Mouse (Mus musculus) testis, postnatal 10 days (tissue): ENCODE results near the gene Gm14862.
A peak's percentile ranks its signal among the peaks of the same experiment; 100 is the strongest.
"Not testable (repeated sequence)": the region's sequence is repeated elsewhere in the genome, so short reads cannot be mapped to it uniquely, and the experiment has no call there.

Experiments
- DNase-seq: peaks from one replicate; pipeline ENCODE4 v3.0.0; 2021; ENCODE audit warnings: low spot score

Gm14862 gene

DNA sequence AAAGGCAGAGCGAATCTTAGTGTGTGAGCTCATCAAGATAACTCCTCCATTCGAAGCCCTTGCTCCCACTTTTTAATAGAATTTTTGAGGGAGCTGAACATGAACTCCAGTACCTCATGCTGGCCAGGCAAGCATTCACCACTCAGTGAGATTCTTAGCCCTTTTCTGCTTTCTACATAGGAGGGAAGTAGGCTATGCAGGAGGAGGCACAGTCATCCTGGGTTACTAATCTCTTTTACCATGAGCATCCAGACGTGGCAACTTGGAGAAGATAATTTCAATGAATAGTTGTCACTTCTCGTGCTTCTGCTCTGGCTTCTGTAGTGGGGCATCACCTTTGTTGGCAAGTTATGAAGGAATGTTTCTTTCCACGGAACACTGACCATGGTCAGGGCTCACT lies at the start of gene Gm14862:
Gm14862 (minus strand) TSS at position 134 of the 400 bp plus-strand sequence.
- no peak for DNase-seq

DNA sequence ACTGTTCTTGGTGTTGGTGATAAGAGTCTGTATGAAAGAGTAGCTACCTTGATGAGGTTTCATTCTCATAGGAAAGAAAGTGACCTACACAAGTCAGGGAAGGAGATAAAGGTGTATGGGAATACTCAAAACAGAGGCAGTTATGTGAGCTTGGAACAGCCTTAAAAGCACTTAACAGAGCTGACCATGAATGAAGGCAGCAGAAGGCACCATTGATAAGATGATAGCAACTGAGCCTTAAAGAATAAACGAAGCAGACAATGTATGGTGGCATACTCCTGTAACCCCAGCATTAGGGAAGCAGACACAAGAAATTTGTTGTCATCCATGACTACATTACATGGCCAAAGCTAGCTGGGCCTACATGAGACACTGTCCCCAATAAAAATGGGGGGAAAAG lies 46.8 kb upstream of the Gm14862 start:
- DNase-seq = no peak

DNA sequence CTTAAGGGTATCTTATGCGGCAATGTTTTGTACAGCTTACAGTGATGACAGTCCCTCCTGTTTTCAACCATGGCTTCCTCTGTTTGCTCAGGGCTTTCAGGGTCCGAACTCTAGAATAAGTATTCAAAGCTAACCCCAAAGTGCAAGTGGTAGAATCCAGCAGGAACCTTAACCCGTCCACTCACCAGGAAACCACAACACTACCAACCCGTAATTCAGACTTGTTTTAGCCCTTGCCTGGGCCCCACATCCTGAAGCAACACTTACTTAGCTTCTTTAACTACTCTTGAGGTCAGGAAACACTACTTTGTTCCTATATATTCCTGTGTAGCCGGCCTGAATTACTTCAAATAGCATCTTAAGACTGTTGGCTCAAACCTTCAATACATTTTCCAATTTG lies 46.1 kb upstream of the Gm14862 start:
- no peak for DNase-seq

DNA sequence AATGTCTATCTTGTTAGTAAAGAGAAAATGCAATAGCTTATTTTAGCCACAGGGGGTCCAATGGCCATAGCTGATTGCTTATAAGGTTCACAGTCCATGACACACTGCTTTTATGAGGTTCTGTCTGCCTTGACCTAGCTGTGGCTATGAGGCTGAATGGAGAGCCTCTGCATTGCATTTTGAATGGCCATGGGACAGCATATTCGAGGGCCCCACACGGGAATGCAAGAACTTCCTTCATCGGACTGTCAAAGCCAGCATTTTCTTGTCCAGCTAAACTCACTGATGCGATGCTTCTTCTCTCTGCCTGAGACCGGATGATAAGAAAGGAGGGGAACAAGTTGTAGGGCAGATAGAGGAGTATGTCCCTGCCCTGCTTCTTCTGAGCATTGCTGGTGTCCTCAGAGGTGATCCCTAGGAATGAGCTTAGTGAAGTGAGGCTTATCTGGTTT lies 41.7 kb upstream of the Gm14862 start:
- DNase-seq = no peak

DNA sequence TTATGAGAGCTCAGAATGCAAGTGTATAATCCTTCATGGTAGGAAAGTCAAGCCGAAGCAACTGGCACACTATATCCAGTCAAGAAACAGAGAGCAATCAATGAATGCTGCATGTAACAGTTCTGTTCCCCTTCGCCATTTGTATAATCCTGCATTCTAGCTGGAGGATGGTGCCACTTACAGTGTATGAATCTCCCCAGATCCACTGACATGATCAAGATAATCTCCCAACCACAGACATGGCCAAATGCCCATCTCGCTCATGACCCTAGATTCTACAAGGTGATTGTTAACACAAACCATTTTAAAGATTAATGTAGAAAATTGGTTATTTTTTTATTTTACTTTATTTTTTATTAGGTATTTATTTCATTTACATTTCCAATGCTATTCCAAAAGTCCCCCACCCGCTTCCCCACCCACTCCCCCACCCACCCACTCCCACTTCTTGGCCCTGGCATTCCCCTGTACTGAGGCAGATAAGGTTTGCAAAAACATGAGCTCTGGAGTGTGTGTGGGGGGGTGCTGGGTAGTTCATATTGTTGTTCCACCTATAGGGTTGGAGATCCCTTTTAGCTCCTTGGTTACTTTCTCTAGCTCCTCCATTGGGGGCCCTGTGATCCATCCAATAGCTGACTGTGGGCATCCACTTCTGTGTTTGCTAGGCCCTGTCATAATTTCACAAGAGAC lies 36.6 kb upstream of the Gm14862 start:
- not testable (repeated sequence) for DNase-seq

DNA sequence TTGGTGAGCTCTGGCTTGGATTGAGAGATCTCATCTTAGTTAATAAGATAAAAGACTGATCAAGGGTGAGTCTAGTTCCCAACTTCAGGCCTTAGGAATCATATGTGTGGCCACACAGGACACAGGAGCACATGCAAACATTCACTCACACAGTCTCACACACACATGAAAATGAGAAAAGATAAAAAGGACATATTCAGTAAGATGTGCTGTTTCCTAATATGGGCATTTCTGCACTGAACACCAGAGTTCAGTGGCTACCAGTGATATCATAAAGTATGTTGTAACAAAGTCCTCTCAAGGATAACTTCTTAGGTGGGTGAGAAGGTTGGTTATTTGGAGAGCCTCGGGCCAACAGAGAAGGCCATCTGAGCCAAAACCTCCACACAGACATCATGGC lies 26.8 kb upstream of the Gm14862 start, which contains the start of gene H2al1m:
H2al1m (plus strand) TSS at position 301 of the 400 bp plus-strand sequence.
- not testable (repeated sequence) for DNase-seq

DNA sequence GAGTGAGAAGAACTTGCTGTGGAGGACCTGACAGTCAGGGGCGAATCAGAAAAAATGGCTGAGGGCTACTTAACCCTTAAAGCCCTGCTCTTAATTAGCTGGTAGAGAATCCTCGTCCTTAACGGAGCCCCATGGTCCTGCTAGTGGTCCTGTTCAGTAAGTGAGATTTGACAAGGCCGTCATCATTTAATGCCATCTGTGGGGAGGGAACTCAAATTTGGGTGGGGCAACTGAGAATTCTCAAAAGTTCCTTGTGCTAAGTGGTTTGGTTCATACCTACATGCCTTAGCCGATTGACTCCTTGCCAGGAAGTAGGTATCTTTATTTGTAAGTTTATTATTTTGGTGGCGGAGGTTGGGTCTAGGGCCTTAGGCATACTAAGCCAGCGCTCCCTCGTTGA lies 17.6 kb upstream of the Gm14862 start:
- DNase-seq = no peak

DNA sequence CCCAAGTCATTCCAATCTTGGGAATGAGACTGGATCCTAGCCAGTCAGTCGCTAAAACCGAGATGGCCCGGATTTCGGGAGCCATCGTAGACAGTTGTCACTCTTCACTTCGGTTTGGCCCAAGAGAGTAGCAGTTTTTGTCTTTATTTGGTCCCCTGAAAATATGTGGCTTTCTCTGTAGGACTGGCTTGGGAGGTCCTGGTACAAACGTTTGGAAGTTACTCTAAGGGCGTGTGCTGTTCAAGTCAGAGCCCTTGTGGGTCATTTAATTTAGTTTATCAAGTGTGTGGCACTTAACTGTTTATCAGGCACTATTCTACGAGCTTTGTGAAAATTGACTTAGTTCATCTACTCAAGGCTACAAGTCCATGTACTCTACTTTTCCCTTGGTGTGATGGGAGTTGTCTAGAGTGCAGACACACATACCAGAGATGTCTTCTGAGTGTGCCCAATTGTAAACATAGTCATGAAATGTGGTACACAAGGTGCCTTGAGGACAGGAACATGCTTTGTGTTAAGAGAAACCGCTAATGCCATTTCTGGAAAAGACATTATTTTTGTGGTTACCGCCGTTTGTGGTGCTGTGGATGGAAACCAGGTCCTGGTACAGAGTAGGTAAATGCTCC lies 16.8 kb upstream of the Gm14862 start:
- no peak for DNase-seq

DNA sequence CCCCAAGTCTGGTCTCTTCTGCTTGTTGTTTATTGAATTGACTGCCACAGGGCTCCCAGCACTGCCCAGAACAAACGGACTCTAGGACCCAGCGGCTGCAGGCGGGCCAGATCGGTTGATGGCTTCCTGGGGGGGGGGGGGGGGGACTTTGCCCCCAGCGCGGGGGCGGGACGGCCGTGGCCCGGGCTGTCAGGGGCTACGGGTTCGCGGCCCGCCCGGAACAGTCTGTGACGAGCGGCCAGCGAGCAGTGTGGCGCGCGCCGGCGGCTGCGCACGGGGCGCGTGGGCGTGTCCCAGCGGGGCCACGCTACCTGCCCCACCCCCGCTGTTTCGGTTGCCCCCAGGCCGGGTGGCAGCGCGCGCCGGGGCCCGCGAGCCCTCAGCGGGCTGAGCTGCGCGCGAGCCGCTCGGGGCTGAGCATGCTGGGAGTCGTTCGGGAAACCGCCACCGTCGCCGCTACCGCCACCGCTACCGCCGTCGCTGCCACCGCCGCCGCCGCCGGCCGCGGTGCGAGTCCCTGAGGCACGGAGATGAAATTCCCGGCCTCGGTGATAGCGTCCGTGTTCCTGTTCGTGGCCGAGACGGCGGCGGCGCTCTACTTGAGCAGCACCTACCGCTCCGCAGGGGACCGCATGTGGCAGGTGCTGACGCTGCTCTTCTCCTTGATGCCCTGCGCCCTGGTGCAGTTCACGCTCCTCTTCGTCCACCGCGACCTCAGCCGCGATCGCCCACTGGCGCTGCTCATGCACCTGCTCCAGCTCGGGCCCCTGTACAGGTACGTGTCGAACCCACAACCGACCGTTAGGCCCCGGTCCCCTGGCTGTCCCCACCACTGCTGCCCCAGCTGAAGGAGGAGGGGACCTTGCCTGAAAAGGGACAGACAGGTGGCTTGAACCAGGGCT lies 16.0 kb upstream of the Gm14862 start, which contains the start of gene Xk:
Xk (plus strand) TSS at position 297 of the 902 bp plus-strand sequence.
- DNase-seq = peak; percentile 70

DNA sequence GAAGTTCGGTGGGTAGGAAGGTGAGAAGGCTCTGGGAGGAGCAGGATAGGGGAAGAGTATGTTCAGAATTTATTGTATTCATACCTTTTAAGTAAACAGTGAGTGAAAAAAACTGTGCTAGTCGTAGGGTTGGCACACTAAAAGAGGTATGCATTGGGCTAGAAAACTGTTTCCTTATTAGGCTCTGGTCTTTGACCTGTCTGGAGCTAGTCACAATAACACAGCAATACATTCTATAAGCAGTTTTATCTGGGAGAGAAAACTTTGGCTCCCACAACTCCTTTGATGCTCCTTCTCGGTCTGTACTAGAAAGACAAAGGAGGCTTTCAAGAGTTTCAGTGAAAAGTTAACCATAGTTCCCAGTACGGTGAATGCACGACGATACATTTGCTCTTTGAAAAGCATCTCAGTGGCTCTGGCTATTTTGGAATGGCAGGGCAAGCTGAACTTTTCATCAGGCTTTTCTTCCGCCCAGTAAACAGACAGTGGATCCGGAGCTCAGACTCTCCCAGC lies 15.3 kb upstream of the Gm14862 start:
- no peak for DNase-seq

DNA sequence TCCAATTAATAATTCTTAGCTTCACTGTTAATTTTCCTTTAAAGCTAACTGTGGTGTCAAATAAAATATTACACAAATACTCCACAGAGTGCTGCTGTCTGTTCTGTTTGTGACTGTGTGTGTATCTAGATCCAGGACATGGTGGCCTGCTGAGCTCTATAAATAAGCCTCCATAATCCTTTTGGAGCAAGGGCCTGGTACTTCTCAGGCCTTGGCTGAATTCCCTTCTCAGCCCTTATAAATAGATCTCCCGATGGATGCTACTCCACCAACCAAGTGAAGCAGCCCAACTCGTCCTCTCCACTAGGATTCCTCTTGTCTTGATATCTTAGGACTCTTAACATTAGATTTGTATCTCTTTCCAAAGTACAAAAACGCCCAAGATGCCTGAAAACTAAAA lies 14.4 kb upstream of the Gm14862 start:
- DNase-seq = no peak

DNA sequence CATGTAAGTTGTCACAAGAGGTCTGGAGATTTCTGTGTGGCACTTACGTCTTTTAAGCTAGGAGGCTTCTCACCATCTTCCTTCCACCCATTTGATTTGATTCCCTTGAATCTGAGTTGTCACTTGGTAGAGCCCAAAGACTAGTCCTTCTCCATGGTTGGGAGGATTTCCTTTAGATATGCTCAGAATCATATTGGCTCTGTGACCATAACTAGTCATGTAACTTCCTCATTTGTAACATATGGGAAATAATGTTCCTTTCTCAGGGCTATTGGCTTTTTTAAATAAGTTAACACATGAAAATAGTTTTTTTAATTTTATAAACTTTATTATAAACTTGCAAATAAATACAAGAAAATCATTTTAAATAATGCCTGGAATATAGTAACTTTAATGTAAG lies 2.6 kb upstream of the Gm14862 start:
- no peak for DNase-seq

DNA sequence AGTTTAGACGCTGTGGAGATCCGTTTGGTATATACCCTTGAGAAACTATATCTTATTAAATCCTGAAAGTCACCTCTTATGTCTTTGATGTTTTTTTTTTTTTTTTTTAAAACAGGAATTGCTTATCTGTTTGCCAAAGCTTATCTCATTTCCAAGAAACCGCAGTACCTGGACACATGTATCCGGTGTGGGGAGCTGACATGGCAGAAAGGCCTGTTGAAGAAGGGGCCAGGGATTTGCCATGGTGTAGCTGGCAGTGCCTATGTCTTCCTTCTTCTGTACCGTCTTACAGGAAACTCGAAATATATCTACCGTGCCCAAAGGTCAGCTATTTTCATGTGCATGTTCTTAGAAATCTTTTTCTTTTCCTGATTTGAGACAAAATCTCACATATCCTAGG lies 1.1 kb upstream of the Gm14862 start:
- no peak for DNase-seq

DNA sequence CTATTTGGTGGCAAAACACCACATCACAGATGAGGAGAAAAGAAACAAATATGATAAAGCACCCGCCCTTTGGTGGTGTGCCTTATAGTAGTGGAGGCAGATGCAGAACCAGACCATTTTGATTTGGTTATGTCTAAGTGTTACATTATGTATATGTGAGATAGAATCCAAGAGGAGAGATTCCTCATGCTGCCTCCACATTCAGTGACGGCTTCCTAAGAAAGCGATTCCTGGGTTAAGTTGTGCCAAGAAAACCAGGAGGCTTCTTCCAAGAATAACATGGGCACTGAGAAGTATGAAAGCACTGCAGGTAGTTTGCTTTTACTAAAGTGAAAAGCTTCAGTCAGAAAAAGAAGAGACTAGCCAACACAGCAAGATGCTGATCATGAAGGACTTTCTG lies 1.8 kb downstream of the Gm14862 start:
- DNase-seq = no peak

DNA sequence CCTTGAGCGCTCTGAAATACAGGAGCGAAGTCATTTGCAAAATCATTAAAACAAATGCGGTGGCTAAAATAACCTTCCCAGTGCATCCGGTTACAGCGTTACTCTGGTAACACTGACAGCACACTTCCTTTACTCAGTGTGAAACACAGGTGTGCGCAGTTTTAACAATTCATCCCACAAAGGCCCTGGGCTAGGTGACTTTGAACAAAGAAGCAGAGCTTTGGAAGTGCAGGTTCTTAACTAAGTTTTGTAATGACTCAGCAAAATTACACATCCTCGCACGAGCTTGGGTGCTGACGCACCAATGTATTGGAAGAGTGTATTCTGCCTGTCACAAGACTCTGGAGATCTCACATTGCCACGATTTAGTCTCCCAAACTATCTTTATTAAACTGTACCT lies 2.7 kb downstream of the Gm14862 start:
- no peak for DNase-seq

DNA sequence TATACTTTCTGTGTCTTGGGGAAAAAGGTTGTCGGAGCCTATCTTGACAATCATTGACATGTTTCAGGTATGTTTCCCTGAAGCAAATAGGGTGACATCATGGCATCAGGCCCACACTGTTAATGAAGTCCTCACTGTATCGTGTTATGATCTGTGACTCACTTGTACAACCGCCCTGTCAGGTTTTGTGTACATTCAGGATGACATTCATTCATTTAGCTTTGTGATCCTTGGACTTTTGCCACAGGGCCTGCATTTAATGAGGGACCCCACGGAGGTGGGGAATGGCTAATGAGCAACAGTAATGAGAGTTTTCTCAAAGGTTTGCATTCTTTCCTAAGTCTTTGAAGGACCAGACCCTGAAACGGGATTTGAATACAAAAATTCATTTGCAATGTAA lies 7.8 kb downstream of the Gm14862 start:
- no peak for DNase-seq

DNA sequence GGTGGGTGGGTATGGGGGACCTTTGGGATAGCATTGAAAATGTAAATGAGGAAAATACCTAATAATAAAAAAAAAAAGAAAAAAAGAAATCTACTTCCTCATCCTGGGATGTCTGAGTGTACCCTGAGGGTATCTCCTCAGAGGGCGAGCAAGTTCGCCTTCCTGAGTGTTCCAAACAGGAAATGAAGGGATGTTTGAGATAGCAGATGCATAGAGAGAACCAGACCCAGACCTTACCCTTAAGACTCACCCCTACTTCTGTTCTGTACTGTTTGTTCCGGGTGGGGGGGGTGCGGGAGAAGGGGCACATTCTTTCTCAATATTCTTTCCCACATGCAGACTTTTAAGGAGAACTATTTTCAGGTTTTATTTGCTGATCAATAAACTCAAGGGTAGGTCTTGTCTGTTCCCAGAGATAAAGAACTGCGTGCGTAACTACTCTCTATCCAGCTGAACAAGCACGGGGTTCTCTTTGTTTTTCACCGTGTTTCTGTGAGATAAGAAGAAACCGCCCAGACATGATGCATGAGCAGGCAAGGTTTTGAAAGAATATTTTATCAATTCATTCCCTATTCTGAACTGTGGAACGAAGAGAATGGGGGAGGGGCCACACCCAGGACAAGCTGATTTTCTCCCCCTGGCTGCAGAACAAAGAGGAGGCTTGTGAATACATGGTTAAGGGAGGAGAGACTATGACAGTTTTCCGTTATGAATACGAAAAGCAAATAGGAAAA lies 11.9 kb downstream of the Gm14862 start:
- DNase-seq = peak; percentile 42

DNA sequence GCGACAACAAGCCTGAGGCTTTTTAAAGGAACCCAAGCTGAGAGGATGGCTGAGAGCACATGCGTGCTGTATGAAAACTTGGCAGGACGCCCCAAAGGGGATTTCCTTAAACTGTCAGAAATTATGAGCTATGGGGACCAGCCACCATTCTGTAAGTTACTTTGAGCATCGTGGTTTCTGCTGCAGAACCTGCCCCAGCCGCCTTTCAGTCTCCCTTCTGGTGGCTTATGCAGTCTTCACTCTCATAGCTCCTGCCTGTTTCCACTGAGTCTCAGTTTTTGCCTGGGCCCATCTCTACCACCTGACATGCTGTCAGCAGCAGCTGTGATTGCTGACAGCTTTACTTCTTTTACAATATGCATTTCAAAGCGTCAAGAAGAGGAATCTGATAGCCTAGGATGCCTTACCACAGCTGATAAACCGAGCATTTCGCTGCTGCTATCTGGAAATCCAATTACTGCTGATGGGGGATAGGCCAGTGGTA lies 13.3 kb downstream of the Gm14862 start:
- peak; percentile 39 for DNase-seq

DNA sequence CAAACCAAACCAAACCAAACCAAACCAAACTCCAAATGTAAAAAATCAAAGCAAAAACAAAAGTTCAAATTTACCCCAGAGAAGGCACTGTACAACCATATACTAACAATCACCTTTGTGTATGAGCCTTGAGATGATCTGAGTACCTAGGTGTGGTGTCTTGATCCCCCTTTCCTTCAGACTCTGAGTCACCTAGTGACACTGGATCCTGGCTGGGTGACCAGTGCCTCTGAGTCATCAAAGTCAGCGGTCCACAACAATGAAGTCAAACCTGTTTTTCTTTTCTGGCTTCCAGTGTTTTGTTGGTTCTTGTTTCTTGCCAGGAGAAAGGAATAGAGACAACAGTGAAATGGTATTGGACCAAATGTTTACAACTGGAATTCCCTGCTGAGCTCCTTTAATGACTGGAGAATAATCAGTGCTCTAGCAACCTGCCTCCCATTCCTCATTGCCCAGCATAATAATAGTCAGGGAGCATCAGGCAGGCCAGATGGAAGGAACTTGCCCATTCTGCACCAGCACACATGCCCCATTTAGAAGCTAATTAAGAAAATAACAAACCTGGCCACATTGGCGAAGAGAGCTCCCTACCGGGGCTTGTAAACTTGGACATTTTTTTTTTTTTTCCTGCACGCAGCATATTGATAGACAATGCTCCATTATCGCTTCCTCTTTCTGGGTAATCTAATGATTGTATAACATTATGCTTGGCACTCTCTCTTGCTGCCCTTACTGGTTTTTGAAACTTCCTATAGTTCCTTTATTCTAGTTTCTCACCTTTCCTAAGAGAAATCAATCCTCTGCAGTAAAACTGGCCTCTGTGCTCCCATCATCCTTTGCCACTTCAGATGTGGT lies 15.7 kb downstream of the Gm14862 start:
- no peak for DNase-seq

DNA sequence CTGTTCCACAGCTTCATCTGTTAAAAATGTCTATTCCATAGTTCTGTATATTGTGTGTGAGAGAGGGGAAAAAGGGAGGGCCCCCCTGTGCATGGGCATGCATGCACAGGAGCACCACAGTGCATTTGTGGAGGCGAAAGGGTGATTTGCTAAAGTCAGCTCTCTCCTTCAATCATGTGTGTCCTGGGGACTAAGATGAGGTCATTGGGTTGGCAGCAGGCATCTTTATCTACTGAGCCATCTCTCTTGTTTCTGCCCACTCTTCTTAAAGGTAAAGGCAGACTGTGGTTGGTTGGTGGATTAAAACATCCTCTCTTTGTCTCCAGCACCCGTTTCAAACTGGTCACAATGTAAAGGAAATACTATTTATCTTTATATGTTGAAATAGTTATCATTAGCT lies 29.6 kb downstream of the Gm14862 start:
- no peak for DNase-seq
